Mouse (Mus musculus) ES-CJ7 (cell line): ENCODE measurements at regions not wholly inside any gene's neighbourhood (a gene's known extent, or its start where the extent isn't known, plus 50 kb on each side); places are given as distances from the start of the nearest gene placed in this dataset.

ENCODE experiments used
- DNase-seq: peaks from one replicate; pipeline ENCODE4 v3.0.0; 2011; ENCODE audit warnings: low read depth, low spot score

DNA sequence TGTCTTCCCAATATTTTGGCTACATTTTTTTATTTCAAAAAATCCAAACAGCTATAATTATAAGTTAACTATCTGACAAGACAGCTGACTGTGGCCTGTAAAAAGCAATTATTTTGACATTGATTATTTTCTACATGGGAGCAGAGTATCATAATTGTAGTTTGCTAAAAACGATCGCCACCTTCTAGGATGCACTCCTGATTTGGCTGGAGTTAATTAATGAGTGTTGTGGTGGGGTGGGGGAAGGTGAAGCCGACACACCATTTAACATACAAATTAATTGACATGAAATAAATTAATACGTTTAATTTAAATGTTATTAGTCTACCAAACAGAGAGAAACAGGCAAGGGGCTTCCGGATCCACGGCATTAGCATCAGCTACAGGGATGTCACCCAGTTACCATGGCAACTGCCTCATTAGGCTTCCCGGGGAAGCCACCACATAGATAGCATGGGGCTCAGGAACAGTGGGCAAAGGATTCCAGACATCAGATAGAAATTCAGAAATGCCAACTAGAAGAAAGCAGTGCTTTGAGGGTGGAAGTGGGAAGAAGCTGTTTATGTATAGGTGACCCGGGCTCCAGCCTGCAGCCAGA is 255.9 kb downstream of the Prdm2 start:
- no peak for DNase-seq

GRCm38 (mm10) chr4:142956376-142956775 is 256.4 kb downstream of the Prdm2 start:
- DNase-seq, result no peak

GRCm38 (mm10) chr4:142953724-142954123 is 259.1 kb downstream of the Prdm2 start:
- DNase-seq, result no peak

DNA sequence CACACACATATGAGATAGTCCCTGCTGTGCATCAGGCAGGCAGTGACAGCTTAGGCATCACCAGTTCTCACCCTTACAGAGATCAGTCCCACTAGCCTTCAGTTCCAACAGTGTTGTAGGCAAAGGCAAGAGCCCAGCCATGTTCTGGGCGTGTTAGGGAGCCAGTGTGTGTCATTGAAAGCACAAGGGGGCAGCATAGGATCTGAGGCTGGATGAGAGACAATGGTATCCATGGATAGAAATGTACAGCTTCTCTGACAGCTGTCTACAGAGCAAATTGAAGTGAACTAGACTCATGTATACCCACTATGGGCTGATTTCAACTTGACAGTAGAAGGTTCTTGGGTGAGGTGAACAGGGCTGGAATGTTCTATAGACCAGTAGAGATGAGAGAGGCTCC is 259.9 kb downstream of the Prdm2 start:
- no peak for DNase-seq

GRCm38 (mm10) chr4:142947673-142948072 is 265.1 kb downstream of the Prdm2 start:
- no peak for DNase-seq

DNA sequence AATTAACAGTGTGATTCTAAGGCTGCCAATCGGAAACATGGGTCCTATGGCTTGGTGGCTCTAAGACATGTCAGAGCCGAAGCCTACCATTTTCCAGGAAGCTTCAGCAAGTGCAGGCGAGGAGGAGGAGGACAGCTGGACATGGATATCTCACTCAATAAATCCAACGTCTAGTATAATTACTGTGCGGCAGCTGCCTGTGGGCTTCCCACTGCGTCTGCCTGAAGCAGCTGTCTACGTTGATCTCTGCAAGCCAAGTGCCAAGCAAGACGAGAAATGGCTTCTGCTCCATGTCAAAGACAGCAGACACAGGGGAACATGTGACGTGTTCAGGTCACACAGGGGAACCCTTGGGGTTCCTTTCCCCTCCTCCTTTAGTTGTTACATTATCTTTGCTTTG is 279.2 kb downstream of the Prdm2 start:
- DNase-seq, result no peak

DNA sequence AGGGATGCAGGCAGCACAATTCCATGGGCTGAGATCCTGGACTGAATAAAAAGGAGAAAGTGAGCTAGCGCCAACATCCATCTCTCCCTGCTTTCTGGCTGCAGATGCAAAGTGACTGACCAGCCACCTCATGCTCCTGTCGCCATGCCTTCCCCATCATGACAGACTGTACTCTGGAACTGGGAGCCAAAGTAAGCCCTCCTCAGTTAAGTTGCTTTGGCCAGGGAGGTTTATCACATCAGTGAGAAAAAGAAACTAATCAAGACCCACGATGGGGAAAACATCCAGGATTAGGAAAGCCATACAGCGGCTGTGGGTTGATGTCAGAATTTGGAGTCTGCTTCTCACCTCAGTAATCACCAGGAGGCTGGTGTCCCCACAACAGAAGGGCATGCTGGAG is 283.6 kb downstream of the Prdm2 start:
- DNase-seq, result no peak

DNA sequence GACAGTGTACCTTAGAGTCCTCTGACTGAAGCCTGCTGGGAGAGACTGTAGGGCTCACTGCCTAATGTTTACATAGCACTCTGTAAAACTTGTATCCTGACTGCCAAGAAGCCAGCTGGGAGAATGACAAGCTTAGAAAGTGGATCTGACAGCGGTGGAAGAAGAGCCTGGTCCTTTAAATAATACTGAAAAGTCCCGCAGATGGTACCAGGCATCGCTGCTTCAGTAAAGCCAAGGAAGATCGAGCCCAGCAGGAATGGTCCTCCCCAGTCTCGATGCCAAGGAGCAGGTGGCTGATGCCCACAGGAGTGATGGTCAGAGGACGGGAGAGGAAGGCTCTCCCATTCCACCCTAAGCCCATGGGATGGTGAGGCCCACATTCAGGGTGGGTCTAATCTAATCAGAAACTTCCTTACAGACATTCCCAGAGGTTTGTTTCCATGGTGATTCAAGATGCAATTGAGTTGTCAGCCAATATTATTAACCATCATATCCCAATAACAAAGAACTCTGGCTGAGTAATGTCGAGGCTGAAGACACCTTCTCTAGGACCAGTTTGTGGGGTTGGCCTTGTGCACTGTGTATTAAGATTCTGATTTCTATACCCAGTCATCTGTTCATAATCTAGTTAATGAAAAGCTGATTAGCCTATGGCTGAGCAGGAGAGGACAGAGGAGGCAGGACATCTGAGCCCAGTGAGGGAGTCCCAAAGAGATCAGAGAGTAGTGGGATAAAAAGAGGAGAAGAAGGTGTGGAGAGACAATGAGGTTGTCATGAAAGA is 285.3 kb downstream of the Prdm2 start:
- no peak for DNase-seq

DNA sequence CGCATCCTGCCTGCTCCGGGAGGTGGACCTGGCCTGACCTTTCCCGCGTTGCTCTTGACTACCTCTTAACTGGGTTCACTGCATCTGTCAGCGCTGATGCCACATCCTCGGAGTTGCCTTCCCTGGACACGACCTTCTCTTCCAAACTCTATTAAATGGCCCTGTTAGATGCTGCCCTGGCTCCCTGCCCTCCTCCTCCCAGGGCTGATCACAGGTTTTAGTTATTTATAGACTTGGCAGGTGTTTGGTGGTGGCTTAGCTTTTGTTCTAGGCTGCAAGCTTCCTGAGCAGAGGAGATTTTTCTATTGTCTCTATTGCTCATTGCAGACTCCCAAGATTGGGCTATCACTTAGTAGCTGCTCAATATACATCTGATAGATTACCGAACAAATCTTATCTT is 287.7 kb downstream of the Prdm2 start:
- no peak for DNase-seq

DNA sequence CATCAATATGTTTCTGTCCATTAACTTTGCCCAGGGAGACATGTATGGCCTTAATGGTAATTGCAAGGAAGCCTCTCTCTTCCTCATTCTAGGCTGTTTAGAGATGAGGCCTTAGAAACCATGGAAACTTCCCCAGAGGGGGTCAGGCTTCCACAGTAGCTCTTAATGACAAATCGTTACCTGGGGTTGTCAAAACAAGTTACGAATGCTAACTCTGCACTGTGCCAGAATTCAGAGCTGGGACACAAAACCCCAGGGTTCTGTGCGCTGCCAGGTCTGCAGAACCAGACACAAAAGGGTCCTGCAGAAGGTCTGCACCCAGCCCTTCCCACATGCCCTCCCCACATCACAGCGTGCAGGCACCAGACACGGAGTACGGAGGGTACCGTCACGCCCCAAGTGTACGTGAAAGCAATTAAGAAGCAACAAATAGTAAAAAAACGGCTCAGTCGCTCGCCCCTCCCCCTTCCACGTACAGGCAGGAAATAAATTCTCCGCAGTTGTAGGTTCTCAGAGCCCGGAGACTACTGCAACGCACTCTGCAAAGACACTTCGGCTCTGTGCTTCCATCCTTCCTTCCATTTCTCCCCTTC is 303.3 kb downstream of the Prdm2 start:
- no peak for DNase-seq

DNA sequence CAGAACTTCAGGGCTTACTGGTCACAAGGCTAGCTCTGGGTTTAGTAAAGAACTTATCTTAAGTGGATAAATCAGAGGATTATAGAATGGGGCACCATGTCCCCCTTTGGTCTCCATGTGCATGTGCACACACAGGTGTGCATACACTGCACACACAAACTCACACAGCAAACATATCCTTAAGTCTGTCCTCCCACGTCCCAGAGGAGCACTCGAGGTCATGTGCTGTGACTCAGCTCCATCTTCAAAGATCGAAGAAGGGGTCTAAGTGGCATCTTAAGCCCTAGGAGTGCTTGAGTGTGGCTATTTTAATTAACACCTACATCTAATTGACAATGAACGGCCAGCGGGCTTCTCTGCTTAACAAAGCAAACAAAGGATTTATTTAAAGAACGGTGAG is 304.0 kb downstream of the Prdm2 start:
- DNase-seq, result no peak

GRCm38 (mm10) chr4:142903356-142904032 is 309.3 kb downstream of the Prdm2 start:
- peak; percentile 74 for DNase-seq

DNA sequence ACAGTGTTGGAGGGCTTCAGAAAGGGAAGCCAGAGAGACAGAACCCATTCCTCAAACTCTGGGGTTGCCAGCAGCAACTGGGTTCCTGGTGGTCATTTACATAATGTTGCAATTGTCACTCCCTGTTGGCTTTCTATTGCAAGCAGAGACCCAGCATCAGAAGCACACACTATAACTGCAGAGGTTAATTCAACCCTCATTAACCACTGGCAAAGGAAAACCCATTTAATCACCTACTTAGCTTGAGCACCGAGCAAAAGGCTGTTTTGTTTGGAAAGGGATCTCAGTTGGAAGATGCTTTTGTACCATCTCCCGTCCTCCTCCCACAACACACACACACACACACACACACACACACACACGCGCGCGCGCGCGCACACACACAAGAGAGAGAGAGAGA is 312.0 kb downstream of the Prdm2 start:
- DNase-seq, result no peak

DNA sequence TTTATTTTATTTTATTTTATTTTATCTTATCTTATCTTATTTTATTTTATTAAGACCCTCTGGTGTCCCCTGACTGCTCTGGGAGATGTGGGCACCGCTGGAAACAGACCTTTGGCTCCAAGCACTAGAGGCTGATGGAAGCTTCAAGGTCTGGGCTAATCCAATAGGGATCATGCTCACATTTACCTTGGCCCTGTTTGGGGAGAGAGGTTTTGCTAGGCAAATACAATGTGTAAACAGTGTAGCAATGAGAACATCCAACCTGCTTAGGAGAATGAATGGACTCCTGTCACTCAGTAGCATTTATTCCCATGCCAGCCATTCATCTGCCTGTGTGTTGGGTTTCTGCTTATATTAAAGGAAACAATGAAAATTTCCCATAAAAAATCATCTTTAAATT is 313.8 kb downstream of the Prdm2 start:
- no peak for DNase-seq

GRCm38 (mm10) chr4:142890711-142891110 is 322.1 kb downstream of the Prdm2 start:
- DNase-seq, result no peak

GRCm38 (mm10) chr4:142888891-142889290 is 323.9 kb downstream of the Prdm2 start:
- no peak for DNase-seq

DNA sequence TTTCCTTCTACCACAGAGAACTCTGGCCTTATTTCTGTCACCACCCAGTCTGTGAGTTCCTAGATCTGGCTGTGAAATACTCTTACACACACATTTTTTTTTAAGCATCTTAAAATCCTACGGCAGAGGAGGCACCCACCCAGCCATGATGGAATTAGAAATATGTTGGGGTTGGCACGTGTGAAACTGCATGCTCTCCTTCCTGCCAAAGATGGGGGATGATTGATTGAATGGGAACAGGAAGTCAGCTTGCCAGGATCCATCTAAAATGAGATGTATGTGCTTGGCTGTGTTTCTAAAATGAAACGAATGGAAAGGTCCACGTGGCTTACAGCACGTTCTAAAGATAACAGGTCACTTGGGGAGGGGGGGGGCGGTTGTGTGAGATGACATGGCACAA is 324.9 kb downstream of the Prdm2 start:
- no peak for DNase-seq

GRCm38 (mm10) chr4:142880323-142880759 is 332.5 kb downstream of the Prdm2 start:
- peak; percentile 56 for DNase-seq

DNA sequence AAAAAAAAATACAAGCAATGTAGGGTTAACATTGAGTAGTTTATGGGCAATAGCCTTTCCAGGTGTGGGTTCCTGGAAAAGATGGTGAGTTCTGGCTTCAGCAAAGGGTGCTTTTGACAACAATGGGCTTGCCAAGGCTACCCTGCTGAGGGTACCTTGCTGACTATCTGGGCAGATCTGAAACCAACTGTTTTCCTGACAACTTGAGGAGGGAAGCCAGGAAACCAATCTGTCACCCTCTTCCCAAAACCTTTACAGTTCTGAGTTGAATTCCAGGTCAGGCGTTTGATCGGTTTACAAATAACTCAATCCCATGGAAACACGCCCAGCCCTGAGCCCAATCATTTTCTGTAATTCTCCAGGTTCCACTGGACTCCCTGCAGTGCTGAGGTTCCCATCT is 336.6 kb downstream of the Prdm2 start:
- no peak for DNase-seq

GRCm38 (mm10) chr4:142875105-142875504 is 337.7 kb downstream of the Prdm2 start:
- DNase-seq, result no peak

DNA sequence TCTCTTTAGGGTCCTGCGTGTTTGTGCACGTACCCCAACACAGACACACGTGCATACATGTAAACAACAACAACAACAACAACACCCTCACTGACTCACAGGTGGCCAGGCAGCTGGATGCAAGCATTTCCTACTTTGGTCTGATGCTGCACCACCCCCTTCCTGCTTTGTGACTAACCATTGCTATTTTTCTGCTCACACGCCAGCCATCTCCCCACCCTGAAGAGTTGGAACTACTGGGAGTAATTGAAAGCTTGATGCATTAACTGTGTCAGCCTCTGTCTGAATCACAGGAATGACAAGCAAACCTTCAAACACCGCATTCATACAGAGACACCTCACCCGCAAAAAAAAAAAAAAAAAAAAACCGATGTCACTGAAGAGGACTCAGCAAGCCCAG is 346.5 kb downstream of the Prdm2 start:
- DNase-seq, result no peak

DNA sequence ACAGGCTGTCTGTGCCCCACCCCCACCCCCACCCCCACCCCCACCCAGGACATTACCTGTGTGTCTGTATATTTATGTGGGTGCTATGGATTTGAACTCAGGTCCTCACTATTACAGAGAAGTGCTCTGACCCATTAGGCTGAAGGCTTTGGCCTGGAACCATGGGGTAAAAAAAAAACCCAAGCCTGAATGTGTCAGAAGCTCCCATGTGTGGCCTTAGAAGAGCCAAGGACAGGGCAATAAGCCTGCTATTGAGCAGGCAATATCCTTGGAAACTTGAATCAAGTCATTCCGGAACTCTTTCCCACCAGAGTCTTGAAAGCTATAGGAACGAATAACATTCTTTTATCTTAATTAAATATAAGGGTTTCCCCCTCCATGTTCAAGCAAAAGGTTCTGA is 347.2 kb downstream of the Prdm2 start:
- DNase-seq, result no peak

DNA sequence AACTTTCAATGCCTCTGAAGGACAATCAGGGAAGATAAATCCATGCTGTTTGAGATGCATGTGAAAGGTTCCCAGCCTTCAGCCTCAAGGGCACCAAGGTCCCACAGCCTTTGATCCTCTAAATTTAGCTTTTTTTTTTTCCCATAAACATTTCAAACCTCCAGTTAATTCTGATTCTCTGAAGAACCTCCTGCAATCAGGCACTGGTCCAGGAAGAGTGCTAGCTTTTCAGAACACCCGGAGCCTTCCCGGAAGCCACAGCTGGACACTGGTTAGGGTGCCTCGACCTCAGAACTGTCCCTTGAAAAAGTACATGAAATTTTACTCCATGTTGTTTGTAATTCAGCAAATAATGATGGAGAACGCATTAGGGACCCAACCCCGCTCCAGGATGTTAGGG is 348.9 kb downstream of the Prdm2 start:
- no peak for DNase-seq
